Mouse (Mus musculus) midbrain, embryonic 12.5 days (tissue): ENCODE measurements at regions not wholly inside any gene's neighbourhood (a gene's known extent, or its start where the extent isn't known, plus 50 kb on each side); places are given as distances from the start of the nearest gene placed in this dataset.

Experiments used
- ATAC-seq: fragments of 200-750 bp; cut with Nextera tagmentation; 2 replicates; pipeline ENCODE4 v1.8.0; 2017; ENCODE audit warnings: low read depth, moderate TSS enrichment, moderate library complexity; ENCODE audit not compliant: low FRiP score
- H3K27ac ChIP-seq: fragments of 300-500 bp; sonication (generic); replicated peaks from 2 replicates; pipeline ENCODE4 v1.5.1; 2016; ENCODE audit warnings: mild to moderate bottlenecking
- H3K27me3 ChIP-seq: fragments of 300-500 bp; sonication (generic); 2 replicates; pipeline ENCODE4 v1.6.1; 2016; ENCODE audit warnings: mild to moderate bottlenecking
- H3K36me3 ChIP-seq: fragments of 300-500 bp; sonication (generic); 2 replicates; pipeline ENCODE4 v1.6.1; 2016
- H3K4me1 ChIP-seq: fragments of 300-500 bp; sonication (generic); 2 replicates; pipeline ENCODE4 v1.6.1; 2016
- H3K4me2 ChIP-seq: fragments of 300-500 bp; sonication (generic); replicated peaks from 2 replicates; pipeline ENCODE4 v1.6.1; 2016; ENCODE audit warnings: mild to moderate bottlenecking, moderate library complexity
- H3K4me3 ChIP-seq: fragments of 300-500 bp; sonication (generic); 2 replicates; pipeline ENCODE4 v1.5.1; 2016; ENCODE audit warnings: mild to moderate bottlenecking
- H3K9ac ChIP-seq: fragments of 300-500 bp; sonication (generic); replicated peaks from 2 replicates; pipeline ENCODE4 v1.6.1; 2016; ENCODE audit warnings: mild to moderate bottlenecking, moderate library complexity
- H3K9me3 ChIP-seq: fragments of 300-500 bp; sonication (generic); 2 replicates; pipeline ENCODE4 v1.6.1; 2016; ENCODE audit warnings: mild to moderate bottlenecking
- WGBS: fragments of 180-500 bp; shearing (Covaris S2); methylation state at CpG from one replicate; pipeline ENCODE4 v1.1.7; 2016; 5-methylcytosine and 5-hydroxymethylcytosine counted together

GRCm38 (mm10) chr5:84690334-84691258 lies 273.4 kb upstream of the Epha5 start:
- WGBS: 51% methylated on average over 2 of the region's 2 CpGs
- peak; percentile 83 for ATAC-seq
- Histone ChIP-seq H3K27ac (no peak overlapping the region), H3K4me2 (no peak overlapping the region), H3K4me1 (no peaks in the 10 kb centered on the region), H3K27me3 (no peaks in the 10 kb centered on the region), H3K36me3 (no peaks in the 10 kb centered on the region), H3K9me3 (no peaks in the 10 kb centered on the region), H3K9ac (no peak overlapping the region), H3K4me3 (no peak overlapping the region)

DNA sequence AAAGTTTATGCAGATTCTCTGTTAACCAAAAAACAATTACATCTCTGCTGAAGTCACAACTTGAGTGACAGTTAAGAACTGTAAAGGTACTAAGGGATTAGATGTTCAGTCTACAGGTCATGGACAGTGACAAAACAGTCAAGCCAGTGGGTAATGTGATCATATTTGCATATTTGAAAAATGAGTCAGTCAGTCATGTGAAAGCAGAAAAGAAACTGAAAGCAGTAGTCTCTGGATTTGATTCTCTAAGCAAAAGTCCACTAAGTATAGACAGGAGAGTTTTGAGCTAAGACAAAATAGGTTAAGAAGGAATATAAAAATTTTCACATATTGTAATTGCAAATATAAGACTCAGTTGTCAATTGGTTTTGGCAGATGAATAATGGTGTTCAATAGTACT lies 270.4 kb upstream of the Epha5 start:
- Histone ChIP-seq H3K27me3 (no peaks in the 10 kb centered on the region), H3K9me3 (no peaks in the 10 kb centered on the region), H3K4me3 (no peak overlapping the region), H3K4me1 (no peaks in the 10 kb centered on the region), H3K4me2 (no peak overlapping the region), H3K9ac (no peak overlapping the region), H3K36me3 (no peaks in the 10 kb centered on the region), H3K27ac (no peak overlapping the region)
- no peak for ATAC-seq

- Histone ChIP-seq H3K9me3 (no peaks in the 10 kb centered on the region), H3K4me2 (no peak overlapping the region), H3K27ac (no peak overlapping the region), H3K27me3 (no peaks in the 10 kb centered on the region), H3K4me1 (no peaks in the 10 kb centered on the region), H3K36me3 (no peaks in the 10 kb centered on the region), H3K9ac (no peak overlapping the region), H3K4me3 (no peak overlapping the region)
- ATAC-seq: 0 out of 2 replicates have a peak, but pooled peaks have one; percentile 9
Observed at GRCm38 (mm10) chr5:84655171-84655570, 238.0 kb upstream of the Epha5 start.

DNA sequence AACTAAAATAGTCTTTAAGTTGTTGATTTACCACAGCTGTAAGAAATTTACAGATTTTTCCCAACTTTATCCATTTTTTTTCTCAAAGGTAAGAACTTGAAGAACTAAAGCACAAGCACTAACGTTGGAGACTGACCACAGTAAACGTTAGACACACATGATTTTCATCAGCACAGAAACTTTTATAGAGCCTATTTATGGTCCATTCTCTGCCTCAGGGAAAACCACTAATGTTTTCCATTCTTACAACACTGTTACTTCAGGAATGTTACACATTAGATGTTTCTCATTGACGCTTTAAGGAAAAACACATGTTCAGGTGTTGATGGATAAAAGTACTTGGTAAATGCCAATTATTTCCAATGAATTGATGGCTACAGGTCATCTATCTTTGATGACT lies 218.3 kb upstream of the Epha5 start:
- Histone ChIP-seq H3K27me3 (no peaks in the 10 kb centered on the region), H3K27ac (no peak overlapping the region), H3K4me1 (no peaks in the 10 kb centered on the region), H3K9me3 (no peaks in the 10 kb centered on the region), H3K36me3 (no peaks in the 10 kb centered on the region), H3K9ac (no peak overlapping the region), H3K4me3 (no peak overlapping the region), H3K4me2 (no peak overlapping the region)
- WGBS: 88% methylated on average over 3 of the region's 3 CpGs
- no peak for ATAC-seq

DNA sequence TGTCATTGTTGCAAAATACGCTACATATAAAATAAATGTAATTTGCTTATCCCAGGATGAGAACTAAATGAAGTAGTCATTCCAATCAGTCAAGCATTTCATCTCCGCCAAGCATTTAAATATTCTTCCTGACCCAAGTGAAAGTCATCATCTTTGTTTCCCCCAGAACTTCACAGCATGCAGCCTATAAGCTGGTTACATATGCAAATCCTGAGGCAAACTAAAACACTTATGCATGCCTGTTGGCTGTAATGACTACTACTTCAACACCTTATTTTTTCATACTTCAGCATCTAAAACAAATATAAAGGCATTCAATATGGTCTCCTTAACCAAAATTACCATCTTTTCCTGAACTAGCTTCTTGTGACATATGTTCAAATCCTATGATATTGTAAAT lies 215.7 kb upstream of the Epha5 start:
- H3K27ac ChIP-seq: no peak overlapping the region
- no peaks in the 10 kb centered on the region for H3K36me3 ChIP-seq
- no peaks in the 10 kb centered on the region for H3K27me3 ChIP-seq
- peak; percentile 52; the same call in 1 of the 2 replicates for ATAC-seq
- WGBS: 41% methylated on average over 2 of the region's 2 CpGs
- H3K4me2 ChIP-seq: no peak overlapping the region
- H3K4me3 ChIP-seq: no peak overlapping the region
- H3K9me3 ChIP-seq: no peaks in the 10 kb centered on the region
- no peak overlapping the region for H3K9ac ChIP-seq
- H3K4me1 ChIP-seq: no peaks in the 10 kb centered on the region

- no peaks in the 10 kb centered on the region for H3K27me3 ChIP-seq
- H3K4me3 ChIP-seq: no peak overlapping the region
- no peak overlapping the region for H3K9ac ChIP-seq
- no peaks in the 10 kb centered on the region for H3K36me3 ChIP-seq
- no peak overlapping the region for H3K27ac ChIP-seq
- WGBS: 97% methylated on average over 1 of the region's 1 CpGs
- no peak for ATAC-seq
- no peaks in the 10 kb centered on the region for H3K9me3 ChIP-seq
- H3K4me1 ChIP-seq: no peaks in the 10 kb centered on the region
- no peak overlapping the region for H3K4me2 ChIP-seq
Observed at GRCm38 (mm10) chr5:84618194-84618593, 201.0 kb upstream of the Epha5 start.

- 49% methylated on average over 2 of the region's 2 CpGs for WGBS
- H3K36me3 ChIP-seq: no peaks in the 10 kb centered on the region
Observed at GRCm38 (mm10) chr5:84608683-84609082, 191.5 kb upstream of the Epha5 start.

DNA sequence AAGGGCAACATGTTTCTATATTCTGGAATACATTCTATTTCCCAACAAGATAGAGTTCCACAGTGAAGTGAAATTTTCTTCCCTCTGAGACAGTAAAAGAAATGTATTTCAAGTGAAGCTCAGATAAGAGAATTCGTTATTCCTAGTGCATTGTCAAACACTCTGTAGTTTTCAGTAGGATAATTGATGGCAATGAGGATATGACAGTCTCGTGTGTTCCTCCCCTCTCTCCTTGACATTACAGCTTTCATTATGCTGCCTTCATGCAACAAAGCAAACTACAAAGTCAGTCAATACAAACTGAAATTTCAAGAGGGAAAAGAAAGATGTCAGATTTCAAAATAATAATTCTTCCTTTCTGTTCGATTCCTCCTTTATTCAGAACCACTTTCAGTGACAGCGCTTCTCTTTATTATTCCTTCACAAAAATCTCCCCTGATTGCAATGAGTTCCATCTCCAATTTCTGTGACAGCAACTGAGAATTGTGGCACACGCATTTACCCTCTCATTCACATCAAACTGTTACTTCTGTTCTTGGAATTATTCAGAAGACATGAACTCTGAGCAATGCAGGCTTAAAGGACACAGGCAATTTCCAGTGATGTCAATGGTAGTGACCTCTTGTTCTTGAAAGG lies 148.2 kb upstream of the Epha5 start:
- Histone ChIP-seq H3K9me3 (0 out of 2 replicates have a peak, but pooled peaks cover 4% of the 10 kb centered on the region), H3K4me3 (no peak overlapping the region), H3K36me3 (no peaks in the 10 kb centered on the region), H3K4me2 (no peak overlapping the region), H3K27ac (no peak overlapping the region), H3K9ac (no peak overlapping the region), H3K4me1 (no peaks in the 10 kb centered on the region), H3K27me3 (no peaks in the 10 kb centered on the region)
- no peak for ATAC-seq
- WGBS: 88% methylated on average over 5 of the region's 5 CpGs

More at GRCm38 (mm10) chr5:84608683-84609082, 191.5 kb upstream of the Epha5 start:
- H3K4me3 ChIP-seq: no peak overlapping the region
- H3K9me3 ChIP-seq: no peaks in the 10 kb centered on the region
- no peaks in the 10 kb centered on the region for H3K27me3 ChIP-seq
- no peak overlapping the region for H3K9ac ChIP-seq
- no peak overlapping the region for H3K27ac ChIP-seq
- H3K4me1 ChIP-seq: no peaks in the 10 kb centered on the region
- no peak for ATAC-seq
- no peak overlapping the region for H3K4me2 ChIP-seq

- Histone ChIP-seq H3K36me3 (no peaks in the 10 kb centered on the region), H3K27ac (no peak overlapping the region), H3K4me3 (no peak overlapping the region), H3K4me1 (no peaks in the 10 kb centered on the region), H3K9ac (no peak overlapping the region), H3K9me3 (no peaks in the 10 kb centered on the region), H3K27me3 (no peaks in the 10 kb centered on the region), H3K4me2 (no peak overlapping the region)
- no peak for ATAC-seq
Observed at GRCm38 (mm10) chr5:84519836-84520235, 102.7 kb upstream of the Epha5 start.

DNA sequence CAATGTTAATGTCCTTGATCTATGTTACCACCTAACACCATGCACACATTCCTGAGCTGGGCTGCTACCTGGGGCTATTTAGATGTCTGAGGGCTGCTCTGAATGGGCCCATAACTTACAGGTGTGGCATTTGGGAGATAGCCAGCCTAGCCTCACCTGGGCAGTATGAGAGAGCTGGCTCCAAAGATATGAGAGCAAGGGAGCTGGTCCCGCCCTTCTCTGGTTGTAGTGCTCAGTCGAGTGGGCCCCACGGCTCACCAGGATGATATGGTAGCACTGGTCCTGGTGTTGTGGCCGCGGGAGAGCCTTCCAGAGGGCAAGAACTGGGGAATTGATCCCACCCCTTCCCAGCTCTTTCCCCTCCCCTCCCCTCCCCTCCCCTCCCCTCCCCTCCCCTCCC lies 93.0 kb upstream of the Epha5 start:
- Histone ChIP-seq H3K9me3 (no peaks in the 10 kb centered on the region), H3K27ac (no peak overlapping the region), H3K4me3 (no peak overlapping the region), H3K4me1 (no peaks in the 10 kb centered on the region), H3K27me3 (no peaks in the 10 kb centered on the region), H3K36me3 (no peaks in the 10 kb centered on the region), H3K9ac (no peak overlapping the region), H3K4me2 (no peak overlapping the region)
- ATAC-seq: 0 out of 2 replicates have a peak, but pooled peaks have one; percentile 2
- WGBS: 92% methylated on average over 3 of the region's 5 CpGs

DNA sequence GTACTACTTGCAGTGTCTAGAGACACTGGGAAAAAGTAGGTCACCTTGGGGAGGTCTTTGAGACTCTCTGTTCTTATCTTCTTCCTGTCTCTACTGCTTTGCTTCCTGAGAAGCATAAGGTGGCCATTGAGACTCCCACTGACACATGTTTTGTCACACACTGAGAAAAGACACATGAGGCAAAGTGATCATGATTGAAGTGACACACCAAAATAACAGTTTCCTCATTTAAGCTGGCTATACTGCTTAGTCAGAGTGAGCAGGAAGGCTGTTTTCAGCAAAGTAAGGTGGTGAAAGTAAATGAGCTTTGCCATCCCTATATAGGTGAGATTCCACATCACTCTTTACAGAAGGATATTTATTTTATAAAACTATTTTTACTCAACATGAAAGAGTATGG lies 63.8 kb upstream of the Epha5 start:
- Histone ChIP-seq H3K4me3 (no peak overlapping the region), H3K27me3 (no peaks in the 10 kb centered on the region), H3K4me2 (no peak overlapping the region), H3K27ac (no peak overlapping the region), H3K36me3 (no peaks in the 10 kb centered on the region), H3K9me3 (no peaks in the 10 kb centered on the region), H3K9ac (no peak overlapping the region), H3K4me1 (no peaks in the 10 kb centered on the region)
- no peak for ATAC-seq
